16 mouse cellular contexts compared by ENCODE assay signal in genomic region chr2:27940144-27940543, GRCm38 (mm10). TPM values are rescaled to one million over a fixed set of nuclear protein-coding genes. Genes with fewer than 3 reads are reported as not detected.
DNase-seq lines count a peak whose midpoint lies in the region; ATAC-seq and TF ChIP-seq lines count a peak whose summit lies in the region.
"Had no signal": no experiment of that assay in that cellular context is flagged by ENCODE, and none has a peak within 500 bp of the region (broad histone marks: within the 10 kb centered on the region; RNA-seq: fewer than 3 reads in every experiment).

No protein-coding gene starts in this region.

- peaks cover 13% of the 10 kb centered on the region for H3K4me1 ChIP-seq in hindbrain, embryonic 13.5 days (replicated peaks)
- no peaks in the 10 kb centered on the region; the same call in 1 of the 2 replicates for H3K4me1 ChIP-seq in hindbrain, embryonic 10.5 days (replicated peaks)
- H3K4me1 ChIP-seq in hindbrain, postnatal 0 days (ENCODE audit: insufficient read depth, low read length) = peaks cover 7% of the 10 kb centered on the region
- no peaks in the 10 kb centered on the region for H3K4me1 ChIP-seq in forebrain, embryonic 12.5 days
- H3K4me1 ChIP-seq: liver, embryonic 15.5 days; midbrain, embryonic 10.5 days had no signal

- WGBS in hindbrain, embryonic 13.5 days = 81% methylated on average over 12 of the region's 12 CpGs
- WGBS in hindbrain, embryonic 10.5 days = 94% methylated on average over 12 of the region's 12 CpGs
- WGBS in hindbrain, postnatal 0 days = 70% methylated on average over 12 of the region's 12 CpGs
- WGBS in forebrain, embryonic 12.5 days = 89% methylated on average over 12 of the region's 12 CpGs

- H3K9ac ChIP-seq in hindbrain, embryonic 13.5 days = no peak overlapping the region
- no peak overlapping the region for H3K9ac ChIP-seq in hindbrain, postnatal 0 days (replicated peaks; ENCODE audit: low read length)
- no peak overlapping the region for H3K9ac ChIP-seq in forebrain, embryonic 12.5 days
- H3K9ac ChIP-seq: embryonic facial prominence, embryonic 15.5 days; forebrain, postnatal 0 days; kidney, embryonic 15.5 days; liver, embryonic 15.5 days had no signal

- H3K27ac ChIP-seq in hindbrain, embryonic 13.5 days = peak overlapping the region; percentile 52
- H3K27ac ChIP-seq in hindbrain, embryonic 10.5 days = no peak overlapping the region
- H3K27ac ChIP-seq in hindbrain, postnatal 0 days = no peak overlapping the region
- no peak overlapping the region for H3K27ac ChIP-seq in forebrain, embryonic 12.5 days
- H3K27ac ChIP-seq: embryonic facial prominence, embryonic 15.5 days; kidney, embryonic 15.5 days; liver, embryonic 15.5 days; macrophage; midbrain, embryonic 10.5 days had no signal

- no peak overlapping the region for H3K4me3 ChIP-seq in hindbrain, embryonic 13.5 days
- H3K4me3 ChIP-seq in hindbrain, embryonic 10.5 days = no peak overlapping the region
- no peak overlapping the region for H3K4me3 ChIP-seq in hindbrain, postnatal 0 days (ENCODE audit: low read length)
- H3K4me3 ChIP-seq in forebrain, embryonic 12.5 days (replicated peaks) = no peak overlapping the region
- H3K4me3 ChIP-seq: embryonic facial prominence, embryonic 15.5 days; kidney, embryonic 15.5 days; liver, embryonic 15.5 days; midbrain, embryonic 10.5 days had no signal

- no peak for TF ChIP-seq CTCF in hindbrain, postnatal 0 days (IDR thresholded peaks at IDR 0.05; ENCODE audit: low read depth)

- peak; percentile 58 to 67 for DNase-seq in cerebellum, postnatal 14 days
- DNase-seq in cerebellum, adult 8-10 months = no peak
- no peak for DNase-seq in hindbrain, embryonic 10.5 days (ENCODE audit: low spot score)
- peak; percentile 68 for DNase-seq in brain, adult 2 months (ENCODE audit: low read depth, low spot score)
- DNase-seq in hindbrain, postnatal 0 days (ENCODE audit: low spot score) = peak; percentile 44
- DNase-seq: forebrain, postnatal 0 days; spleen, adult 18-20 months; thymus, adult 2 months had no signal

- H3K27me3 ChIP-seq in hindbrain, embryonic 13.5 days = no peaks in the 10 kb centered on the region
- no peaks in the 10 kb centered on the region for H3K27me3 ChIP-seq in hindbrain, embryonic 10.5 days (ENCODE audit: insufficient read depth, poor library complexity, severe bottlenecking)
- H3K27me3 ChIP-seq in hindbrain, postnatal 0 days (ENCODE audit: insufficient read depth, low read length) = no peaks in the 10 kb centered on the region; the same call in 1 of the 2 replicates
- H3K27me3 ChIP-seq in forebrain, embryonic 12.5 days = no peaks in the 10 kb centered on the region
- H3K27me3 ChIP-seq: embryonic facial prominence, embryonic 15.5 days; kidney, embryonic 15.5 days had no signal

- H3K9me3 ChIP-seq in hindbrain, embryonic 13.5 days = no peaks in the 10 kb centered on the region
- H3K9me3 ChIP-seq in hindbrain, embryonic 10.5 days = no peaks in the 10 kb centered on the region
- H3K9me3 ChIP-seq in hindbrain, postnatal 0 days (ENCODE audit: low read length) = no peaks in the 10 kb centered on the region
- H3K9me3 ChIP-seq in forebrain, embryonic 12.5 days = no peaks in the 10 kb centered on the region
- H3K9me3 ChIP-seq: embryonic facial prominence, embryonic 15.5 days; kidney, embryonic 15.5 days; liver, embryonic 15.5 days; midbrain, embryonic 10.5 days had no signal

- H3K36me3 ChIP-seq in hindbrain, embryonic 13.5 days = no peaks in the 10 kb centered on the region
- H3K36me3 ChIP-seq in hindbrain, embryonic 10.5 days = no peaks in the 10 kb centered on the region
- H3K36me3 ChIP-seq in hindbrain, postnatal 0 days (ENCODE audit: insufficient read depth, low read length) = no peaks in the 10 kb centered on the region
- no peaks in the 10 kb centered on the region for H3K36me3 ChIP-seq in forebrain, embryonic 12.5 days (replicated peaks)
- H3K36me3 ChIP-seq: liver, embryonic 15.5 days; midbrain, embryonic 10.5 days had no signal

- ATAC-seq in hindbrain, embryonic 13.5 days (ENCODE audit: low FRiP score) = no peak
- no peak for ATAC-seq in hindbrain, postnatal 0 days
- ATAC-seq in forebrain, embryonic 12.5 days (ENCODE audit: low FRiP score) = no peak
- ATAC-seq: forebrain, postnatal 0 days; intestine, postnatal 0 days had no signal

- no peak overlapping the region for H3K4me2 ChIP-seq in hindbrain, embryonic 13.5 days
- no peak overlapping the region for H3K4me2 ChIP-seq in hindbrain, postnatal 0 days (ENCODE audit: low read depth, low read length)
- no peak overlapping the region for H3K4me2 ChIP-seq in forebrain, embryonic 12.5 days
- H3K4me2 ChIP-seq: embryonic facial prominence, embryonic 15.5 days; kidney, embryonic 15.5 days; liver, embryonic 15.5 days had no signal

RNA-seq across cellular contexts. Expression of gene Col5a1, which starts 53.9 kb away (rescaled TPM):
- 15.4 and 16.3 TPM in 2 replicates for polyA plus RNA-seq in hindbrain, embryonic 13.5 days (2015; fragmentation: Nextera tagmentation; extraction: Ambion mirVana)
- 21.2 and 25.6 TPM in 2 replicates for polyA plus RNA-seq in hindbrain, embryonic 10.5 days (2016; fragmentation: Nextera tagmentation; extraction: Ambion mirVana)
- total RNA-seq in hindbrain, postnatal 0 days (2014; rRNA removed) = 23.6 and 25.9 TPM in 2 replicates
- polyA plus RNA-seq in hindbrain, postnatal 0 days (2015; fragmentation: Nextera tagmentation; extraction: Ambion mirVana) = 7.1 and 8.0 TPM in 2 replicates
- polyA plus RNA-seq in forebrain, embryonic 12.5 days (2016; fragmentation: Nextera tagmentation; extraction: Ambion mirVana) = 17.1 and 21.7 TPM in 2 replicates

Comparison
In these comparisons a context has a peak if more than half of its experiments do, and no peak if none do; other contexts are left out.
1. DNase-seq: peak in cerebellum, postnatal 14 days (2 of 2), brain, adult 2 months (single experiment) and hindbrain, postnatal 0 days (single experiment); none in cerebellum, adult 8-10 months (single experiment) and hindbrain, embryonic 10.5 days (single experiment).